Mouse (Mus musculus) forebrain, embryonic 15.5 days (tissue): ENCODE measurements around the gene Rnf114. TPM values are rescaled to one million over a fixed set of nuclear protein-coding genes. Genes with fewer than 3 reads are reported as not detected.

ENCODE experiments used
- ATAC-seq: fragments of 200-750 bp; cut with Nextera tagmentation; replicated peaks from 2 replicates; pipeline ENCODE4 v1.8.0; 2017; ENCODE audit warnings: mild to moderate bottlenecking, moderate TSS enrichment, moderate library complexity
- H3K27ac ChIP-seq: fragments of 300-500 bp; sonication (generic); replicated peaks from 2 replicates; pipeline ENCODE4 v1.5.1; 2015; ENCODE audit warnings: mild to moderate bottlenecking, inconsistent platforms
- H3K27me3 ChIP-seq: fragments of 300-500 bp; sonication (generic); 2 replicates; pipeline ENCODE4 v1.6.1; 2015; ENCODE audit warnings: inconsistent platforms
- H3K36me3 ChIP-seq: fragments of 300-500 bp; sonication (generic); 2 replicates; pipeline ENCODE4 v1.6.1; 2015; ENCODE audit warnings: mild to moderate bottlenecking, inconsistent platforms
- H3K4me1 ChIP-seq: fragments of 300-500 bp; sonication (generic); 2 replicates; pipeline ENCODE4 v1.6.1; 2015; ENCODE audit warnings: inconsistent platforms
- H3K4me2 ChIP-seq: fragments of 300-500 bp; sonication (generic); replicated peaks from 2 replicates; pipeline ENCODE4 v1.6.1; 2015; ENCODE audit warnings: mild to moderate bottlenecking, inconsistent platforms
- H3K4me3 ChIP-seq: fragments of 300-500 bp; sonication (generic); 2 replicates; pipeline ENCODE4 v1.5.1; 2015; ENCODE audit warnings: mild to moderate bottlenecking, inconsistent platforms
- H3K9ac ChIP-seq: fragments of 300-500 bp; sonication (generic); replicated peaks from 2 replicates; pipeline ENCODE4 v1.6.1; 2015; ENCODE audit warnings: mild to moderate bottlenecking, inconsistent platforms
- H3K9me3 ChIP-seq: fragments of 300-500 bp; sonication (generic); 2 replicates; pipeline ENCODE4 v1.6.1; 2016; ENCODE audit warnings: inconsistent platforms
- WGBS: fragments of 180-500 bp; shearing (Covaris S2); methylation state at CpG from one replicate; pipeline ENCODE4 v1.1.7; 2015; ENCODE audit warnings: mixed read lengths; 5-methylcytosine and 5-hydroxymethylcytosine counted together
- polyA plus RNA-seq: library from polyadenylated mRNA; unstranded; fragments of >200 nt; fragmentation: Nextera tagmentation; extraction: Ambion mirVana; gene quantifications from 2 replicates; pipeline ENCODE4 v1.2.1, GENCODE M21; 2015

Rnf114 gene
- polyA plus RNA-seq, 1 experiment from 2014 or later: 132 TPM

- 50% methylated on average over 2 of the region's 2 CpGs for WGBS
- H3K4me3 ChIP-seq: no peak overlapping the region
- no peak overlapping the region for H3K4me2 ChIP-seq
- no peaks in the 10 kb centered on the region for H3K27me3 ChIP-seq
- no peak overlapping the region for H3K27ac ChIP-seq
- peaks cover 27% of the 10 kb centered on the region for H3K36me3 ChIP-seq
- no peak for ATAC-seq
- peaks cover 21% of the 10 kb centered on the region for H3K4me1 ChIP-seq
- no peak overlapping the region for H3K9ac ChIP-seq
- H3K9me3 ChIP-seq: no peaks in the 10 kb centered on the region
These were observed 14.3 kb upstream of the Rnf114 start for GRCm38 (mm10) chr2:167478128-167478527.

- no peak overlapping the region for H3K4me2 ChIP-seq
- peaks cover 30% of the 10 kb centered on the region for H3K36me3 ChIP-seq
- H3K27me3 ChIP-seq: no peaks in the 10 kb centered on the region
- H3K27ac ChIP-seq: no peak overlapping the region
- H3K4me1 ChIP-seq: peaks cover 21% of the 10 kb centered on the region
- no peak for ATAC-seq
- 97% methylated on average over 1 of the region's 1 CpGs for WGBS
- no peaks in the 10 kb centered on the region for H3K9me3 ChIP-seq
- H3K4me3 ChIP-seq: no peak overlapping the region
- no peak overlapping the region for H3K9ac ChIP-seq
These were observed 12.9 kb upstream of the Rnf114 start for GRCm38 (mm10) chr2:167479501-167479900.

DNA sequence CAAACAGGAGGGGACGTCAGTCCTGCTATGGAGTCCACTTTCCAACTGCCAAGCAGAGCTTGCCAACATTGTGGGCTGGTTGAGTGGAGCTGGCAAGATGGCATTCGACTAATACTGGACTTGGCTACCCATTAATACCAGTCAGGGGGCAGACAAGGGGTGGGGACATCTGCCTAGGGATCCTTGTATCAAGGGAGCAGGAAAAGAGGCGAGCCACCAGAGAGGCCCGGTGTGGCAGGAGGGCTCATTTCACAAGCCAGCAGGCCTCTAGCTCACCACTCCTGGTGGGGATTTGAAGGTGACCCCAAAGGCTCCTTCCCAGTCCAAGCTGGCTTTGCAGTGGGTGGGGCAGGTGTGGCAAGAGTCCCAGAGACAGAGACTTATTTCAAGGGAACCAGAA, 9.8 kb upstream of the Rnf114 start:
- Histone ChIP-seq H3K9me3 (no peaks in the 10 kb centered on the region), H3K36me3 (peaks cover 27% of the 10 kb centered on the region), H3K27ac (no peak overlapping the region), H3K9ac (no peak overlapping the region), H3K27me3 (no peaks in the 10 kb centered on the region), H3K4me3 (no peak overlapping the region), H3K4me1 (peaks cover 22% of the 10 kb centered on the region), H3K4me2 (no peak overlapping the region)
- WGBS: 86% methylated on average over 4 of the region's 4 CpGs
- no peak for ATAC-seq

- Histone ChIP-seq H3K36me3 (peaks cover 27% of the 10 kb centered on the region), H3K4me2 (no peak overlapping the region)
These were observed 9.2 kb upstream of the Rnf114 start for GRCm38 (mm10) chr2:167483081-167483826.

DNA sequence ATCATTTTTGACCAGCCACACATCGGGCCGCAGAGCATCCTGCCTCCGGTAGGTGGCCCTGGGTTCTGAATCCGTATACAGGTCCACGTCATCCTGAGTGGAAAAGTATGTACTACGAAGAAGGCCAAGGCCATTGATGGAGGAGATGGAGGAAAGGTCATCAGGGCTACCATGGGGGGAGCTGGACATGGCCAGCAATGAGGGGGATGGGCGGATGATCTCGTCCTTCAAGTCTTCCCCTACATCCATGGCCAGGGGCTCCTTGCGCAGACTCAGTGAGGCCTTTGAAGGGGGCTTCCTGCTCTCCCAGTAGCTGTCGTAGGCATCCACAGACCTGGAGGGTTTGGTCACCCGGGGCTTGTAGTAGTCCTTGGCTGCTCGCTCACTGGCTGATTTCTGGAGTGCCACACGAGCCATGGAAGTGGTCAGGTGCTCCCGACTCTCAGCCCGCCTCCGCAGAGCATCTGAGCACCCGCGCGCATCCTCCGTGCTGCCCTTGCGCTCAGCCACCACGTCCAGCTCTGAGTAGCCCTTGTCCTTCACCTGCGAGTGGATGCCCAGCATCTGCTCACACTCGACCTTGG, 8.5 kb upstream of the Rnf114 start:
- Histone ChIP-seq H3K4me3 (no peak overlapping the region), H3K9me3 (no peaks in the 10 kb centered on the region), H3K27me3 (no peaks in the 10 kb centered on the region), H3K36me3 (peaks cover 27% of the 10 kb centered on the region), H3K9ac (no peak overlapping the region), H3K27ac (no peak overlapping the region), H3K4me2 (no peak overlapping the region), H3K4me1 (peaks cover 28% of the 10 kb centered on the region)
- no peak for ATAC-seq
- WGBS: 93% methylated on average over 24 of the region's 24 CpGs

More at GRCm38 (mm10) chr2:167483081-167483826, 9.2 kb upstream of the Rnf114 start:
- WGBS: 95% methylated on average over 27 of the region's 27 CpGs
- peaks cover 23% of the 10 kb centered on the region for H3K4me1 ChIP-seq
- H3K9ac ChIP-seq: no peak overlapping the region
- no peaks in the 10 kb centered on the region for H3K9me3 ChIP-seq
- no peak overlapping the region for H3K27ac ChIP-seq
- no peak for ATAC-seq
- no peaks in the 10 kb centered on the region for H3K27me3 ChIP-seq
- no peak overlapping the region for H3K4me3 ChIP-seq

GRCm38 (mm10) chr2:167484932-167485331, 7.5 kb upstream of the Rnf114 start:
- Histone ChIP-seq H3K9ac (no peak overlapping the region), H3K4me3 (no peak overlapping the region), H3K36me3 (peaks cover 27% of the 10 kb centered on the region), H3K4me2 (no peak overlapping the region), H3K9me3 (no peaks in the 10 kb centered on the region), H3K27ac (peak overlapping the region; percentile 63; the same call in 1 of the 2 replicates), H3K27me3 (no peaks in the 10 kb centered on the region), H3K4me1 (peaks cover 28% of the 10 kb centered on the region)
- WGBS: 96% methylated on average over 11 of the region's 11 CpGs
- ATAC-seq: 0 out of 2 replicates have a peak, but pooled peaks have one; percentile 6

GRCm38 (mm10) chr2:167485501-167486377, 6.7 kb upstream of the Rnf114 start:
- Histone ChIP-seq H3K4me1 (peaks cover 33% of the 10 kb centered on the region), H3K4me2 (no peak overlapping the region), H3K36me3 (peaks cover 25% of the 10 kb centered on the region), H3K9me3 (no peaks in the 10 kb centered on the region), H3K27ac (peak overlapping the region; percentile 63), H3K9ac (no peak overlapping the region), H3K27me3 (no peaks in the 10 kb centered on the region), H3K4me3 (no peak overlapping the region)
- WGBS: 61% methylated on average over 7 of the region's 7 CpGs
- ATAC-seq: peak; percentile 49

DNA sequence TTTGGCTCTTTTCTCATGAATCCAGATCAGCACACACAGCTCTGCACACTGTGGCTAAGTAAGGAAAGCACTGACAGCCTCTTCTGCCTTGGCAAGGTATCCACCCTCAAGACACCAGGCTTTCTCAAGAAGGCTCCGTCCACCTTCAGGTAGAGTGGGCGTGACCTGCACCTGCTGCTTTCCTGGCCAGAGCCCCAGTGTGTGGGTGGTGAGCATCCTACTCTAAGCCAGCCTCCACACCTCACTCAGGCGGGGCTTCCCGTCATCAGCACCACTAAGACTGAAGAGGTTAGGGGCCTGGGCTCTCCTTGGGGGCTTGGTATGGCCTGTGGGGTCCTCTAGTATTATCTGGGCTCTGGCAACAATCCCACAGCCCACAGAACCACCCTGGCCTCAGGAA, 5.9 kb upstream of the Rnf114 start:
- ATAC-seq: no peak
- H3K4me2 ChIP-seq: no peak overlapping the region
- peaks cover 24% of the 10 kb centered on the region for H3K36me3 ChIP-seq
- no peaks in the 10 kb centered on the region for H3K9me3 ChIP-seq
- no peak overlapping the region for H3K4me3 ChIP-seq
- peak overlapping the region; percentile 63; the same call in 1 of the 2 replicates for H3K27ac ChIP-seq
- H3K9ac ChIP-seq: no peak overlapping the region
- H3K4me1 ChIP-seq: peaks cover 41% of the 10 kb centered on the region
- WGBS: 85% methylated on average over 4 of the region's 4 CpGs
- no peaks in the 10 kb centered on the region for H3K27me3 ChIP-seq

GRCm38 (mm10) chr2:167487551-167487950, 4.9 kb upstream of the Rnf114 start:
- Histone ChIP-seq H3K4me2 (no peak overlapping the region), H3K9ac (no peak overlapping the region), H3K36me3 (peaks cover 19% of the 10 kb centered on the region), H3K27me3 (no peaks in the 10 kb centered on the region), H3K4me3 (no peak overlapping the region), H3K27ac (no peak overlapping the region), H3K4me1 (peaks cover 47% of the 10 kb centered on the region), H3K9me3 (no peaks in the 10 kb centered on the region)
- ATAC-seq: no peak
- WGBS: 97% methylated on average over 6 of the region's 6 CpGs

- WGBS: 89% methylated on average over 6 of the region's 6 CpGs
- H3K4me1 ChIP-seq: peaks cover 47% of the 10 kb centered on the region
- H3K36me3 ChIP-seq: peaks cover 15% of the 10 kb centered on the region
- ATAC-seq: no peak
- H3K9ac ChIP-seq: no peak overlapping the region
- H3K4me2 ChIP-seq: no peak overlapping the region
- no peak overlapping the region for H3K4me3 ChIP-seq
- H3K9me3 ChIP-seq: no peaks in the 10 kb centered on the region
- H3K27me3 ChIP-seq: no peaks in the 10 kb centered on the region
- no peak overlapping the region for H3K27ac ChIP-seq
These were observed 4.5 kb upstream of the Rnf114 start for GRCm38 (mm10) chr2:167487994-167488393.

GRCm38 (mm10) chr2:167490813-167491525, 1.5 kb upstream of the Rnf114 start:
- H3K27ac ChIP-seq: peak overlapping the region; percentile 98
- no peak for ATAC-seq
- peak overlapping the region; percentile 94 for H3K4me2 ChIP-seq
- peak overlapping the region; percentile 87 for H3K4me3 ChIP-seq
- peaks cover 43% of the 10 kb centered on the region for H3K4me1 ChIP-seq
- H3K9me3 ChIP-seq: no peaks in the 10 kb centered on the region
- WGBS: 65% methylated on average over 4 of the region's 4 CpGs
- H3K27me3 ChIP-seq: no peaks in the 10 kb centered on the region
- no peaks in the 10 kb centered on the region for H3K36me3 ChIP-seq
- H3K9ac ChIP-seq: peak overlapping the region; percentile 93
